Mouse (Mus musculus): ENCODE measurements around the gene Nr6a1.

Nr6a1 gene

DNA sequence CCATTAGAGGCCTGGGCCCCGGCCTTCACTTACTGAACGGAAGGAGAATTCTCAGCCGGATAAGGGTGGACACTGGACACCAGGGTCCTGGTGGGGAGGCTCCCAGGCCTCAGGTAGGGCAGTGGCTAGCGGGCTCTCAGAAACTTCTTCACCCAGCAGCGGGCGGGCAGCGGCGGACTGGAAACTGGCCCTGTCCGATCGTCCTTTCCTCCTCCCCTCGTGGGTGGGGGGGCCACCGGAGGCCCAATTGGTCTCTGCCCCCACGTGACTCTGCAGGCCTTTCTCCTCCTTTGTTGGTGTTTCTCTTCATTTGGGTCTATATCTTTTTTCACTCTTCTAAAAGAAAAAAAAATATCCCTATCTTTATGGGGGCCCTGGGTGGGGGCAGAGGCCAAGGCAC, 213.2 kb downstream of the Nr6a1 start, which contains the start of gene Nr5a1:
Gene Nr5a1, minus strand, starts transcription at position 219 of the 400 bp plus-strand sequence.
- DNase-seq (ENCODE audit: low read depth, low spot score): no peak

DNA sequence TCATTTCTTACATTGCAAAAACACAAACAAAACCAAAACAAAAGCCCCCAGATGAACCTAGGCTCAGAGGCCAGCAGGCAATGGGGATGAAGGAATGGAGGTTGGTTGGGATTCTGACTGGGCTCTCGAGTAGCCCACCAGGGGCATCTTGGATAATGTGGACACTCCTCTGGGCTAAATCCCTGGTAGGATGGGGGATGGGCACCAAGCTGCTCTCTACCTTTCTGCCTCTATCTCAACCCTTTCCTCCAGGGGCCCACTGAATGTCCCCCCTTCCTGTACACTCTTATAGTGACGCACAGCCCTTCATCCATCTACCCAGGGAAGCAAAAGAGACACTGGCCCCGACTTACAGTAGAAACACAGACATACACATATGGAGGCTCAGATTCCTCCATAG, 213.9 kb downstream of the Nr6a1 start:
- DNase-seq (ENCODE audit: low read depth, low spot score): no peak

DNA sequence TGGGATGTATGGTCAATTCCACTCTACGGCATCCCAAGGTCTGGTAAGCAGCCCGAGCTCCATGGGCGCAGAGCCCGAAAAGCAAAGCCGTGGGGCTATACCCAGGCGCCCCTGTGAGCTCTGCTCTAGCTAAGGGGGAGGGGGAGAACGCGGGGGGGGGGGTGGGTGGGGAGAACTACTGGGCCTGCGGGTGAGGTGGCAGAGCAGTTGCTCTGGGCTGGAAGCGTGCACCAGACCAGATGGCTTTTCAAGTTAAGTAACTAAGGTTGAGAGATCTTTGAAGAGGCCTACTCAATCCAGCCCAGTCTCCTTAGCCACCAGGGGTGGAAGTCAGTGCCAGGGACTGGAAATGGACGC, 214.7 kb downstream of the Nr6a1 start:
- no peak for DNase-seq (ENCODE audit: low read depth, low spot score)

DNA sequence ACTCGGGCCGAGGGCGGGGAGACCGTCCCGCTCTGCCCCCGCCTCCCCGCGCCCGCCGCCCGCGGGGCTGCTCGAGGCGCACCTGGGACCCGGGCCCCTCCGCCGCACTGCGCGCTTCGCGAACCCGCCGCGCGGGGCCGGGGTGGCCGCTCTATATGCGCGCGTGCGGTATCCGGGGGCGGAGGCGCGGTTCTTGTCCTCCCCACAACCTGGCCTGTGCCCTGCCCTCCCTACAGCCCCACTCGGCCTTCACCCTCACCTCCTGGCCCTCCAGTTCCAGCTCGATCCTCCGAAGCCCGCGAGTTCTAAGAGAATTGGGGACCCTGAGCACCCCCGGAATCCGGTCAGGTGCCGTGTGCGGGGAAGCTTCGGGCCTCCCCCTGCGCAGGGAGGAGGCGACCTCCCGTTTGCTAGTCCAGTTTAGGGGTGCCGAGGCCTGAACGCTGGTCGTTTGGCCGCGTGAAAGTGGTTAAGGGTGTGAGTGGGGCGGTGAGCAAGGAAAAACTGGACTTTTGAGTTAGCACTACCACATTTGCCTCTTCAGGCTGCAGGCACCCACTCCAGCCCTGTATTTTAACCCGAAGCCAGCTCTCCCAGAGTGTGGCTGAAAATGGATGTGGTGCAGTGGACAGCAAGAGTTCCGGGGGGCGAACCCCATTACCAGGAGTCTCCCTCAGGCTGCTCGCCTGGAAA, 215.3 kb downstream of the Nr6a1 start:
- DNase-seq (ENCODE audit: low read depth, low spot score): no peak

DNA sequence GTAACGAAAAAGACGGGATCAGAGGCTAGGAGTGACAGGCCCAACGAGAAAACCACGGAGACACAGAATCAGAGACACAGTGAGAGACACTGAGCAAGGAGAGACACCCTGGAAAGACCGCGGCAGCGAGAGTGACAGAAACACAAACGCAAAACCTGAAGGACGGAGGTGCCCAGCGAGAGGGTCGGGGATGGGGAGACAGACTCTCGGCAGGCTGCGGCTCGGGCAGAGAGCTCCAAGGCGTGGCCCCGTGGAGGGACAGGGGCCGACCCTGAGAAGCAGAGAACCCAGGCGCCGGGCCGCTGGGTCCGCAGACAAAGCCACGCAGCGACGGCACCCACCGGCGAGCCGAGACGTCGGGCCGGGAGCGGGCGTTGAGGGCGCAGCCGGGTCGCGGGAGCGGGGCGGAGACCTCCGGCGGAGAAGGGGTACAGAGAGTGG, 216.0 kb downstream of the Nr6a1 start:
- DNase-seq (ENCODE audit: low read depth, low spot score): no peak

DNA sequence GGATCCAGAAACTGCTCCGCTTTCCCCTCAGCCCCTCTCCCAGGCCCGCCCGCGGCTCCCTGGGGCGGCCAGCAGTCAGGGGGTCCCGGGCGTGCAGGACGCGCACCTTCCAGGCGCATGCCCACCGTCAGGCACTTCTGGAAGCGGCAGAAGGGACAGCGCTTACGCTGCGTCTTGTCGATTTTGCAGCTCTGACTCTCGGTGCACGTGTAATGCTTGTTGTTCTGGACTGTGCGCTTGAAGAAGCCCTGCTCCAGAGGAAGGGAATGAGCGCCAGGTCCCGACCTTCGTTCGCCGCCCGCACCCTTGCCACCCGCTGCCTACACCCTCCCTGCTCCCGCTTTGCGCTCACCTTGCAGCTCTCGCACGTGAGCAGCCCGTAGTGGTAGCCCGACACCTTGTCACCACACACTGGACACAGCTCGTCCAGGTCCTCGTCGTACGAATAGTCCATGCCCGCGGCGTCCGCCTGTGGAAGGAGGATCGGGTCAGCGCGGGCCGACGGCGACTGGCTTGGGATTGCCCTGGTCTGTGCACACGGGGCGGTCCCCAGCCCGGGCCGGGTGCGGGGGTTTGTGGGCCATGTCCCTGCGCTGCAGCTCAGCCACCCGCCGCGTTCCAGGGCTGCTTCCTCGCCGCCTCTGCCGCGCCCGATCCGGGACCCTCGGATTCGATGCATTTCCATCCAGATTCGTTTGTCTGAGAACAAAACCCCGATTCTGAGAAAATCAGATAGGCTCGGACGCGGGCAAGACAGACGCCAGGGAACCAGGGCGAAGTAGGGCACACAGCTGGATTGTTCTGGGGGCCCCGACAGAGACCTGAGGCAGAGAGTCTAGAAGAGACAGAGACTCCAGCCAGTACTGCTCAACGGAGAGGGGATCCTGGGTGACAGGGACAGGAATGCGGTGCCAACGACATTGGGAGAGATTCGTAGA, 216.9 kb downstream of the Nr6a1 start:
- no peak for DNase-seq (ENCODE audit: low read depth, low spot score)

DNA sequence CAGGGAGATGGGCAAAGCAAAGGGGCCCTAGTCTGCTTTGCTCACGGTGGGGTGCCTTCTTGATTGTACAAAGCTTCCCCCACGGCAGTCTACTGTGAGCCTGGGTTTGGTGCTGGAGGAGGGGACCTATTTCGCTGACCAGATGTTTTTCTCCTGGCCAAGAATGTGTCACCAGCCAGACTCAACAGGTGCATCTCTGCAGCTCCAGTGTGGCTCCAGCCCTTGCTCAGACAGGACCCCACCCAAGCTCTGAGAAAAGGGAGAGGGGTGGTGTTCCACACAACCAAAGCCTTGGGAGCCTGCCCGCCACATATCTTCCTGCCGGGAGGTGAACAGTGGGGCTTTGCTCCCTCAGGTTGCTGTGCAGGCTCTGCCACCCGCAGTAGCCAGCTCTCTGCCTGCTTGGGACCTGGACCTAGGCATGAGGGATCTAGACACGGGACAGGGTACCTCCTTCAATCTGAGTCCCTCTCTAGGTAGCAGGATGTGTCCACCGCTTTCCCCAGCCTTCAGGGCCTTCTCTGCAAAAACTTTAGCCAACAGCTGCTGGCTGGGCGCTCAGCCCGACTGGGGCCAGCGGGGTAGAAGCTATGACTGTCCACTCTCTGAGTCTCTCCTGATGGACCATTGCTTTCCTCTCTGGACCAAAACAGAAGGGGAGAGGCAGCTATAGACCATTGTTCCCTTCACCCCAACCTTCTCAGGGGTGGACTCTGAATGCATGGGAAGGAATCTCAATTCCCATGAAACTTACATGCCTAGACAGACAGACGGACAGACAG, 218.4 kb downstream of the Nr6a1 start:
- no peak for DNase-seq (ENCODE audit: low read depth, low spot score)

DNA sequence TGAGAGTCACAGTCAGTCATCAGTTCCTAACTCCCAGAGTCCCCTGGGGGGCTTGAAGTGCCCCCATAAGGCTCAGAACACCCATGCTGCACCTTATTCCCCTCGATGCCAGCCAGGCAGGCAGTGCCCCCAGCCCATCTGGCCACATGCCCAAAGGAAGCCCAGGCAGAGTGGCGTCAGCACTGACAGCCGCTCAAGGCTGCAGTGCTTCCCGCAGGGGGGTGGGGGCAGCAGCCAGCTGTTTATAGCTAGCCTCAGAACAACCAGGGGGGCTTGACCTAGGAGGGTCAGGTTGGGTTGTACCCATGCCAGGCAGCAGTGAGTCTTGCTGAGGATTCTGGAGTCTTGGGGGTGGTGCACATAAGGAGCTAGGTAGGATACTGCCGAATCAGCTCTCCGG, 220.8 kb downstream of the Nr6a1 start:
- DNase-seq (ENCODE audit: low read depth, low spot score): no peak

DNA sequence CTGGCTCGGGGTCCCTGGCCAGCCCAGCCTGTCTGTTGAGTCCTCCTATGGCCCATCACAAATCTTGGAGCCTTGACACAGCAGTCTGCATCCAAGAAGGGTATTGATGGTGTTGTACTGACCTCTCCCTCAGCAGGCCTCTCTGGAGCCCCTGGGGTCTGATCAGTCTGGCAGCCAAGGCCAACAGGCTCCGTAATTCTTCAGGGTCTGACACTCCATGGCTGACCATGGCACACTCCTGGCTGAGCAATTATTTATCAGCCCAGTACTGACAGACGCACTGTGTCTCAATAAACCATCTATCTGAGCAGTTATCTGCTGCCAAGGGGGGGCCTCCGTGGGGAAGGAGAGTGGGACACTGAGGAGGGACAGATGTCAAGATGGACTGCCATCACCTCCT, 222.5 kb downstream of the Nr6a1 start:
- DNase-seq (ENCODE audit: low read depth, low spot score): no peak

DNA sequence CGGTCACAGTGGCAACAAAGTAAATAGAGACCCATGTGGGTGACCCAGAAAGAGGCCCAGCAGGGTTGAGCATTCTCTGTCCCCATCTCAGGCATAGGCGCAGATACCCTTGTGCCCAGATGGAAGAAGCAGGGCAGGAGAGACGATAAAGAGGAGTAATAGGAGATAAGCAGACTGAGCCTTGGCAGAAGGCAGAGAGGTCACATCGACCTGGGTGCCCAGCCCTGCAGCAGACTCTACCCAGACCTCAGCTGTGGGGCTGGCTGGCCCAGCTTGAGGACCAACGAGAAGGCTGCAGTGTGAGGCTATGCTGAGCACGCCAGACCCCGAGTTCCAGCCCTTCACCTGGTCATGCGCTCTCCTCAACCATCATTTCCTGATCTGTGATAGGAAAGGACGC, 223.2 kb downstream of the Nr6a1 start:
- no peak for DNase-seq (ENCODE audit: low read depth, low spot score)

DNA sequence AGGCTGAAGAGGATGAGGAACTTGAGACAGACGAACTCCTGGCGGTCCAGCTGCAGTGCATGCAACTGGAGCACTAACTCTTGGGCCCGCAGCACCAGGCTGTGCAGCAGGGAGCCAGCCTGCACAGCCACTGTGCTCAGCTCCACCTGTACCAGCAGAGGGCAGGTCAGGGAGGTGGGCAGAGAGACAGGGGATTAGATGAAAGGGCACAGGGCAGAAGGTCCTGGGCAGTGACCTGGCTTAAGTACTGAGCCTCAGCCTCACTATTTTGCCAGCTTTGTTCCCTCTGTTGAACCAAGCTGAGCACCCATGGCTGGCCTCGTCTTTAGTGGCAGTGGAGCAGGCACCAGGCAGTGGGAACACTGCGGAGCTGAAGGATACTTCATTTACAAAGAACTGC, 227.3 kb downstream of the Nr6a1 start:
- no peak for DNase-seq (ENCODE audit: low read depth, low spot score)

DNA sequence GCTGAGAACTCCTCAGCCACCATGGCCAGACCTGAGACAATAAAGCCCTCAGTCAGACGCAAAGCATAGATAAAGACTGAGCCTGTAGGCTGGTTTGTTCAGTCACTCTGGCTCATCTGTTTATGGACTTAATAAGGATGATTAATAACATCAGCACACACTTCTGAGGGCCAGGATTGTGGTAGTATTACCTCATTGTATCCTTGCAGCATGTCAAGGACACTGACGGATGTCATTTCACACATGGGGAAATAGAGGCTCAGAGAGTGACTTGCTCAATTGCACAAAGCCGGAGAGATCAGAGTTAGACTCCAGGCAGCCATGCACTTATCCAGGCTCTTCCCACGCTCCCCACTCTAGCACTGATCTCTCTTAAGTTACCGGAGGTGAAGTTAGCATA, 228.9 kb downstream of the Nr6a1 start:
- no peak for DNase-seq (ENCODE audit: low read depth, low spot score)

DNA sequence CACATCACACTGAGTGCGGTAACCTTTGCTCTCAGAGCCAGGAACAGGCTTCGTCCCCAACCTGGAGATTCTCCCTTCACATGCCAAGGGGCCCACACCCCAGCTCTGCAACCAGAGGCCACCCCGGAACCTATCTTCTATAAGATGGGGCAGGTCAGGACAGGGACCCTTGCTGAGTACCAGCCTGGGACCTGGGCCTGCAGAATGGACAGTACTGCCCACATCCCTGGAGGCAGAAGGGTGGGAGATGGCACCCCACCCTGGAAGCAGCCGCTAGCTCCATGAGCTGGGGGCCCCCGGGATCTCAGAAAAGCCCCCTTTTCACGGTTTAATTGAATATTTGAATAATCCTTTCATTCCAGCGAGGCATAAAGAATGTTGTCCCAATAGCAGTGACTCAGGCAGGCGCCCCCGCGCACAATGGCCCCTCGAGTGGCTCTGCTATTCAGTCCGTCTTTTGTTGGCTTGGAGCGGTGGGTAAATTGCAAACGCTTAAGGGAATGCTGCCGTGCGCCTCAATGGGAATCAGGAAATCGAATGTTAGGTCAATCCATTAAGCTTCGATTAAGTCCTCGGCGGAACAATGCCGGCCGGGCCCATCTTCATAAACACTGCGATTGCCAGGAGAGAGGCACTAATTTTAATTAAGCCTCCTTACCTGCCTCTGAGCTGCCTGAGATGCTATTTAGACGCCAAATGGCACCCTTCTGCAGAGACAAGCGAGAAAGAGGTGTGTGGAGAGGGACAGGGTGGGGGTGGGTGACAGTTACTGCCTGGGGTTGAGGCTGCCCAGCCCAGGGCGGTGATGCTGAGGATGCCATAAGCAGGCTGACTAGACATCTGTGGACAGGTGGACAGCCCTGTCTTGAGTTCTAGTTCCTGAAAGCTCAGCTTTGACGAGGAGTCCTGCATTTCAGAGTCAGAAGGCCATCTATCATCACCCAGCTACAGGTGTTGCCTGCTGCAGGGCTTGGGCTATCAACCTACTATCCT, 230.1 kb downstream of the Nr6a1 start:
- DNase-seq (ENCODE audit: low read depth, low spot score): no peak

DNA sequence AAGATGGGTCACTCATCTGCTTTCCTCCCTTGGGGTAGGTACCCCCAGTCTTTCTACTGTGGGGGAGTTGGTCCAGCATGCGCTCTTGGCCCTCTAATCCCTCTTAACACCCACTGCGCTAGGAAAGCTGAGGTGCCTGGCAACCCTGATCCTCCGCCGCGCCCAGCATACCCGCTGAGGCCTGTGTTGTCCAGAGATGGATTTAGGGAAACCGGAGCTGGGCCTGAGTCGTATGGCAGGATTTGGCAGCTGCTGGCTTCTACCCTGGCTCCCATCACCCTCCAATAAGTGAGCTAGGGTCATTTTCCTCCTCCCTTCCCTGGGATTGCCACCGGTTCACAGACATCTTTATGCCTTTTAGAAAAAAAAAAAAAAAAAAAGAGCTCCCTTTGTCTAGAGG, 231.7 kb downstream of the Nr6a1 start:
- DNase-seq (ENCODE audit: low read depth, low spot score): no peak

DNA sequence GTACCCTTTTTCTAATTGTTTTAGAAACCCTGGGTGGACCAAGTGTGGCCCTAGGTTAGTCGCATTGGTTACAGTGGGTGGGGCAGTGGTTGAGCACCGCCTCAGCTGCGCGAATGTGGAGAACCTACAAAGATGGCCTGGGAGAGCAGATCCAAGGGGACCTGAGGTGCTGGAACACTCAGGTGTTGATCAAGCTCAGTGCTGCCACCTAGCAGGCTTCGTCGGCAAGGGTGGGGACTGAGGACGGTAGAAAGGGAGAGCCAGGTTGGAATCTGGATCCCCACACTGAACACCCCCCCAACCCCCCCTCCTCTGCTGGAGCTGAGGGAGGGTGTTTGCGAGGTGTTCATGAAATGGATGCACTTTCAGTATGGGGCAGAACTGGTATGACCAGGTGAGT, 235.9 kb downstream of the Nr6a1 start:
- no peak for DNase-seq (ENCODE audit: low read depth, low spot score)

DNA sequence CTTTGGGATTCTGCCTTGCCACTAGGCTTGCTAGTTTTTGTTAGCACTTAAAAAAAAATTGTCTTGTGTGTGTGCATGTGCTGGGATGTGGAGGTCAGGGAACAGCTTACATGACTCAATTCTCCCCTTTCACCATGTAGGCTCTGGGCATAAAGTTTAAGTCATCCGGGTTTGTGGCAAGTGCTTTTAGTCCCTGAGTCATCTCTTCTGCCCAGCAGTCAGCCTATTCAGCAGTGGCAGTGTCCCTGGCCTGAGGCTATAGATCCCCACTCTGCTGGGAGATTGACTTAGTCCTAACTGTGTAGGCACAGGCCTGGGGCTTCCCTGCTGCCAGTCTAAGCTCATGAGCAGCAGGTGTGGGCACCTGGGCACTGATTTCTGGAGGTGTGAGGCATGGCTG, 237.6 kb downstream of the Nr6a1 start:
- DNase-seq (ENCODE audit: low read depth, low spot score): no peak

DNA sequence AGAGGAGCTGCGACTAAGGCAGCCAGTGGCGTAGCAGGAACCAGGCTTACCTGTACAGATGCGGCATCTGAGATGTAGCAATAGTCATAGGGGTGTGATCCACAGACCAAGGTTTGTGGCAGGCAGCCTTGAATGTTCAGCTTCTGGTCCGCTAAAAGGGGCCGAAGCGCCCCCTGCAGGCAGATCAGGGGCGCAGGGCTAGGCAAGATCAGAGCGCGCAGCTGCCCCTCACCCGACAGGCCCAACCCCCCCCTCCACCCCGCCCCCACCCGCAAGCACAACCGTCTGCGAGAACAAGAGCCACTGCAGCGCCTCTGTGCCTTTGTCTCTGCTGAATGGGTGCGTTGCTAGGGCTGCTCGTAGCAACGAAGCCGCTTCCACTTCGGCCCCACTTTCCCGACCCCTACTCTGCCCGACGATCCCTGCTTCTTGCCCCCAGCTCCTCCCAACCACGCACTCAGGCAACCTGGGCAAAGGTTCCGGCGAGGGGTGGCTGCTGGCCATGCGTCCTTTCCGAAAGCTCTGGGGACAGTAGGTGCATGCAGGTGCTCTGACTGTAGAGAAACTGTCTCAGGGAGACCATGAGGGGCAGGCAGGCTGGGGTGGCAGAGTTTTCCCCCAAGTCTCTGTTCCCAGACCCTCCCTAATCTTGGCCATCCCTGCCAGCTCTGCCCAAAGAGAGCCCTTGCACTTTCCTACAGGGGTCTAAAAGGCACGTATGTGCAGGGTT, 238.5 kb downstream of the Nr6a1 start:
- DNase-seq (ENCODE audit: low read depth, low spot score): no peak

DNA sequence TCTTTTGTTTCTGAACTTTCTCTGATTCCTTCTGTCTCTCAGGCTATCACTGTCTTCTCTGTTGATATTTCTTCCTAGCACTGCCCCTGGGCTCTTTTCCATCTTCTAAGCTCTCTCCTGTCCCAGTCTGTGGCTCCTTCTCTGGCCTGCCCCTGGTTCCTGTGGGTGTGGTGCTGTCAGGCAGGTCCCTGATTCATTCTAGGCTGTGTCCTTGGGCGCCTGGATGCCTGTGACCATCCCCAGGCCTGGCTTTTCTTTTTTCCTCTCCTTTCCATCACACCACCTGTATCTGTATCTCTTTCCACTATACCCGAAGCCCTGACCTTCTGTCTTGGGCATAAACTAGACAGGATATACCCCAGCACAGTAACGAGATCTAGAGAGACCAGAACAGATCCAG, 241.7 kb downstream of the Nr6a1 start:
- DNase-seq (ENCODE audit: low read depth, low spot score): no peak

DNA sequence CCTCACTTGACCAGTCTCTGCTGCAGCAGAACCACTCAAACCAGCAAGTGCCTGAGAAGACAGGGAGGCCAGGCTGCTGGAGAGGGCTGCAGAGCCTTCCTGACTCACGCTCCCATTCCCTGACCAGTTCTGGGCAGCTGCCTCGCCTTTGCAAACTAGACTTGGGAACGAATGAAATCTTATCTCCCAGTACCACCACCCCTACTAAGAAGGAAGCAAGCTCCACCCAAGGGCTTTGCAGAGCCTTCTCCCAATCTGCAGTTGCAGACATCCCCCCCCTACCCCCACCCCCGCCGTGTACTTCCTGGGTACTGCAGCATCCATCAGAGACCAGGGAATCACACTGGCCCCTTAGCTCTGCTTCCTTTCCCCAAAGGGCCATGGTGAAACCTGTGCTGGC, 244.4 kb downstream of the Nr6a1 start:
- DNase-seq (ENCODE audit: low read depth, low spot score): no peak

DNA sequence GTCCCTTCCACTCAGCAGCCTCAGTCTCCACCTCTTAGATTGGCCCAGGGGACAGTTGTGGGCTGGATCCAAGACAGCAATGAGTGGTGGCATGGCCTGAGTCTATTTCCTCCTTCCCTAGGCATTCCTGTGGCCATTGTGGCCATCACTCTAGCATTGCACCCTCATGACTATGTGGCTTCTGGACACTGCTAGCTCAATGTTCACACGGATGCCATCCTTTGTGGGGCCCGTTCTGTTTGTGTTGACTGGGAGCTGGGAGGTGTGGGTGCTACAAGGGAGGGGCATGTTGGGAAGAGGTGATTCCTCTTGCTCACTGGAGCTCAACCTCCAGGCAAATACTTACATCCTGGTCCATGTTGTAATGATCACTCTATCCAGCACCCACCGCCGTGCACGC, 245.3 kb downstream of the Nr6a1 start:
- DNase-seq (ENCODE audit: low read depth, low spot score): no peak

All from CD4-positive helper T cell, adult 2 months (primary cell).